Mouse (Mus musculus) left cerebral cortex, adult 9 months (tissue): ENCODE measurements at regions not wholly inside any gene's neighbourhood (a gene's known extent, or its start where the extent isn't known, plus 50 kb on each side); places are given as distances from the start of the nearest gene placed in this dataset.
A peak's percentile ranks its signal among the peaks of the same experiment; 100 is the strongest.

Experiments
- DNase-seq, 2 experiments: peaks; one replicate each; pipeline ENCODE4 v3.0.0; 2022; ENCODE audit warnings: low spot score in 2 of 2

DNA sequence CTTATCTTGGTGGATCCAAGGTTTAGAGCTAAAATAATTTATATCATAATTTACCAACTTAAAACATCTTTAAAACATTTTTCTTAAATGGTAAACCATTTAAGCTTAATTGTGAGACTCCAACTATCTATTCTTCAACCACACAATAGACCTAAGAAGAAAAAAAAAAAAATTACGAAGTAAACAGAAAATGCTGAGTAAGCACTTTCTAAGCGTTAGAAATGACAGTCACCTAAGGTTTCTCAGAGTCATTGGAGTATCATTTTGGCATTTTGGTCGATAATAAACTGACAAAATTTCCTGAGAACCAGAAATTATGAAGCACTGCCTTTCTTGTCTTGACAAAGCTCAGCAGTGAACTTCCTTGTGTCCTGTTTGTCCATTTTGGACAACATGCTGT is 1323.7 kb upstream of the Pcdh7 start:
- no peak for DNase-seq

DNA sequence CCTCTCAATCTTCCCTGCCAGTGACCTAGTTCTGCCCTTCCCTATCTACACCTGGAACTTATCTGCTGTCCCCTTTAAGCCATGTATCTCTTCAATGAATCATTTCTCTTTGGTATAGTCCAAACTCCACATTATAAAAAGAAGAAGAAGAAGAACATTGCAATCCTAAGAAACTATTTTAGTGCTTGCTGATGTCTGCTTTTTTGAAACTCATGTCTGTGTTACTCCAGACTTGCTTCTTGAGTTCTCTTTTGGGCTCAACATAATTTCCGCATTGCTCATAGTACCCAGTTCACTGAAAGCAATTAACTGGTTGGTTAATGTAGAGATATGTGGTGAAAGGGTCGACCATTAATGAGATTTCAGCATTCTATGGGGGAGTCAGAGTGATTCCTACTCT is 1282.8 kb upstream of the Pcdh7 start:
- DNase-seq, result peak in 1 of 2 experiments; percentile 1

DNA sequence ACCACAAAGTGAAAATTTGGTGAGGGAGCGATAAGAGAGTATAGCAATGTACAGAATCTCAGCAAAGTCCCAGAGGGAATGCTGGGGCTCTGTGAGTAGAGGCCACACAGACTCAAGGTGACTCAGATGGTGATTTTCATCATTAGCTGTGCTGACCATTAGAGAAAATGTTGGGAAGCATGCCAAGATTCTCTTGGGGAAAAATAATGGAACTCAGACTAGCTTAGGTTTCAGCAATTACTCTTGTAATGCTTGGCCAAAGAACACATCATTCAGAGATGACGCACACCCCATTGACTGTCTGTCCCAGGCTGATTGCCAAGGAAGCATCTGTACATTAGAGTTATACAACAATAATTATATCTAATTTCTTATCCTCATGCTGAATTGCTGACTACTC is 1277.3 kb upstream of the Pcdh7 start:
- DNase-seq, result no peak

DNA sequence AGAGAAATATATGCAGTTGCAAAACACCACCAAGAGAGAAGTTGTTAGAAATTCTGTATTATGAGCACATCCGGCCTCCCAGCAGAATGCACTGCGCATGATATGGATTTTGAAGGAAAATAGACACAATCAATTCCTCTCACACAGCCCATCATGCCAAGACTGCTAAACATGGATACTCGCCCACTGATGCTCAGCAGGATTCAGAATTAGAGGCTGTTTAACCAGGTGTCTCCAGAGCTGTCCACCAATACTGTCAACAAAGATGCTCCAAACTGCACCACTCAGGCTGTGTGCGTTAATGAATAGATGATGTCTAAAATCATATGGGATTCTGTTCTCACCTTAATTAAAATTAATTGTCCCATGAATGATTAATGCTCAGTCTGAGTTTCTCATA is 1230.0 kb upstream of the Pcdh7 start:
- DNase-seq, result no peak
